Mouse (Mus musculus): ENCODE measurements around the gene Acbd4.

GRCm38 (mm10) chr11:103115163-103116007, 13.9 kb downstream of the Acbd4 start:
- peak in 1 of 2 experiments; percentile 6; a peak in 1 of 4 replicates for TF ChIP-seq EP300 (IDR thresholded peaks at IDR 0.05; ENCODE audit: low read depth in 1 of 2, low read length in 2 of 2)
- no peak; the same call in 1 of the 2 replicates for TF ChIP-seq E2F4 (IDR thresholded peaks at IDR 0.05; ENCODE audit: borderline replicate concordance, low read depth, low read length)
- TF ChIP-seq CTCF (IDR thresholded peaks at IDR 0.05 in 2 of 3, conservative IDR thresholded peaks at IDR 0.05 in 1 of 3; ENCODE audit: control insufficient read depth in 1 of 3, insufficient read depth in 1 of 3, low read depth in 2 of 3, low read length in 3 of 3, poor library complexity in 1 of 3, severe bottlenecking in 1 of 3), result no peak
- no peak for TF ChIP-seq UBTF (IDR thresholded peaks at IDR 0.05; ENCODE audit: borderline replicate concordance, insufficient read depth, low read depth, low read length)

Data from MEL (cell line).